Mouse (Mus musculus) CH12F3 (cell line): ENCODE results near the gene 4931414P19Rik.
"Not testable (repeated sequence)": the region's sequence is repeated elsewhere in the genome, so short reads cannot be mapped to it uniquely, and the experiment has no call there.

Source experiments
- in situ Hi-C: fragments of 300-500 bp; cut with MboI; formaldehyde crosslinking; loops from 2 replicates; pipeline ENCODE4 v1.14.3; 2020; ENCODE audit warnings: low sequenced_read_pairs

Gene 4931414P19Rik

DNA sequence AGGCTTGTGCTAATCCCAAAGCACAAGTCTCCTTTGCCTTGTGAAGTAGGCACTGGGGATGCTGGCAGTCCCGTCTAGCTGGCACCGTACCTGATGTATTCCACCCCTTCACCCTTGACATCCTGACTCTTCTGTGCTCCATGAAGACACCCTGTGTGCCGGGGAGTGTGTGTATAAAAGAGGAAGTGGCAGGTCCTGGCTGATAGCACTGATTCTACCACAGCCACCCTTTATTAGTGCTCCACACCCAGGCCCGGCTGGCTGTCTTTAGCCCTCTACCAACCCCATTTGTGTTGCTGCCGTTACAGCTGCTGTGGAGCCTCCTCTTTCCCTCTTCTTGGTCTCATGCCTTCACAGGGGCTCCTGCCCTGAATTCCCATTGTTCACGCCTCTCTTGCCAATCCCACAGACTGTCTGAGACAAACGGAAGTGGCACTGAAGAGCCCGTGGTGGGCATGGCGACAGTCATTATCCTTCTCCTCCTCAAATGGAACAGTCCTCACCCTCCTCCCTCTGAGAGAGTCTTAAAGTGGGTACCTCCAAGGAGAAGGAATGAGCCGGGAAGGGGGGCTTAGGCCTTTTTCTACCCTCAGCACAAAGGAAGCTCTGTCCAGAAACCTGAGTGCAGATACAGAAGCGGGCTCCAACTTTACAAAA is 24.9 kb upstream of the 4931414P19Rik start:
- in situ Hi-C loops, result loop anchor here (25.0 kb wide), 2 partner anchors 393 to 568 kb away; no protein-coding TSS in a partner anchor

DNA sequence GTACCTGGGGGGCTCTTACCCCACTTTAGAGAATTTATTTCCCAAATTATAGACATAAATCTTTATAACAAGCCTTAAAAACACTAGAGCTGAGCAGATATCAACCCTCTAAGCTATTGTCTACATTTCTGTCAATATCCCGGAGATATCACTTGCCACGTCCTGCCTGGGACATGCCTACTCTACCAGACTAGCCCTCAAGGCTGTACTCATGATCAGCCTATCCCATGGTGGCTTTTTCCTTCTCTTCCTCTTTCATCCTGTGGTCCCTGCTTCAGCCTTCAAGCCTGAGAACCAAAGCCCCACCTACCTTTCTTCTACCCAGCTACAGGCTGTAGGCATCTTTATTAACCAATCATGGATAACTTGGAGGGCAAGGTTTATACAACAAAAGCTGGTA is 24.0 kb upstream of the 4931414P19Rik start:
- in situ Hi-C loops, result loop anchor here (25.0 kb wide), 2 partner anchors 392 to 567 kb away; no protein-coding TSS in a partner anchor

DNA sequence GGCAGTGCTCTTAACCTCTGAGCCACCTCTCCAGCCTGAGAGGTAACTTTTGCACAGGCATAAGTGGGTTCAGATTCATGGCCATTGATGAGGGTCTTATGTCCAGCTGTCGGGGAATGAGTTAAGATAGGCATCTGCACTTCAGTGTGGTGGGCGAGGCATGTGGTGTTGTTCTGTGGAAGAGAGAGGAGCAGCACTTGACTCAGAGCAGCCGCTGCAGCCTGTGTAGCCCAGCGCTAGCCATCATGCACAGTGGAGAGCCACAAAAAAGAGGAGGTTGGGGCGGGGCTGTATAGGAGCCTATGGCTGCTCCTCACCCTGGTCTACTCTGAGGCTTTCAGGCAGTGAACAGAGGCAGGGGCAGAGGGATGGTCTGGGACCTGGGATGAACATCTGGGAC is 22.3 kb upstream of the 4931414P19Rik start:
- in situ Hi-C loops, result loop anchor here (25.0 kb wide), 2 partner anchors 391 to 566 kb away; no protein-coding TSS in a partner anchor

DNA sequence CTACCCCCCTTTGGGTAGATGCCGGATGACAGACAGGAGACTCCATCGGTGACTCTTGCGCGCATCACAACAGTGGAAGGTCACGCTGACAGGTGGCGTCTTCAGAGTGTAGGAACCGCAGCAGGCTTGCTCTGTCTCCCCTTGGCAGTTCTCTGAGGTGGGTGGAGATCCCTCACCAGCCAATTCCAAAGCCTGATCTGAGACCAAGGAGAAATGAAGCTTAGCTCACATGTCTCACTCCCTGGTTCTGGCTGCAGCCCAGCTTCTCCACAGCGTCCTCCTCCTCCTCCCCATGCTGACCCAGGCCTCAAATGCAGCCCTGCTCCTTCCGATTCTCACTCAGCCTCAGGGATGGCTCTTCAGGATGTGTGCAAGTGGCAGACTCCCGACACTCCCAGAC is 19.2 kb upstream of the 4931414P19Rik start:
- in situ Hi-C loops, result loop anchor here (25.0 kb wide), 2 partner anchors 388 to 563 kb away; no protein-coding TSS in a partner anchor

DNA sequence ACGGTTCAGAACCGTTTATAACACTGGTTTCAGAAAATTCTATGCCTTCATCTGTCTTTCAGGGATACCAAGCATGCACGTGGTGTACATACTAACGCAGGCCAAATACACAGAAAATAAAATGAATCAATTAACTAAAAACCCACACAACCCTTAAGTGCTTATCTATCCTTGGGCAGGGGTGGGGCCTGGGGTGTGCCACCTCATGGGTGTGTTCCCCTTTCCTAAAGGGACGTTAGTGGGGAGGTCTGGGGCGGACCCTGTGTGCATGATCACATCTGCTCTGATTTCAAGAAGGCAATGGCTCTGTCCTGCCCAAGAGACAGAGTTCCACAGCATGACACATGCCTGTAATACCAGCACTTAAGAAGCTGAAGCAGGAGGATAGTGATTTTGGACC is 17.5 kb upstream of the 4931414P19Rik start:
- in situ Hi-C loops, result no loop called here

DNA sequence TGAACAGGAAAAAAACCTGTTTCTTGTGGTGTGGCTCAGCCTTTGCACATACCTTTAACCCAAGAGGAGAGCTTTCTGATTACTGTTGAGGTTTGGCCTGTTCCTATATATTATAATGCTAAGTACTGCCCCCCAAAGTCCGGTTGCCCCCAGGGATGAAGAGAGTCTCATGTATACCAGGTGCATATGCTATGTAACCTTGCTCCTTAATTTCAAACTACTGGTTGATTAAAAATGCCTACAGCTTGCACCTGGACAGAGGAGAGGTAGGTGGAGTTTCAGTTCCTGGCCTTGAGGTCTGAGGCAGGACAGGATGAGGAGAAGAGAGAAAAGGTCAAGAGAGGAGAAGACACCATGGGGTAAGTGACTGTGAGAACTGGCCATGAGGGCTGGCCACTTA is 15.3 kb upstream of the 4931414P19Rik start, which contains the start of gene Psmb11:
Gene Psmb11, plus strand, starts transcription at position 301 of the 400 bp plus-strand sequence.
- in situ Hi-C loops, result no loop called here

DNA sequence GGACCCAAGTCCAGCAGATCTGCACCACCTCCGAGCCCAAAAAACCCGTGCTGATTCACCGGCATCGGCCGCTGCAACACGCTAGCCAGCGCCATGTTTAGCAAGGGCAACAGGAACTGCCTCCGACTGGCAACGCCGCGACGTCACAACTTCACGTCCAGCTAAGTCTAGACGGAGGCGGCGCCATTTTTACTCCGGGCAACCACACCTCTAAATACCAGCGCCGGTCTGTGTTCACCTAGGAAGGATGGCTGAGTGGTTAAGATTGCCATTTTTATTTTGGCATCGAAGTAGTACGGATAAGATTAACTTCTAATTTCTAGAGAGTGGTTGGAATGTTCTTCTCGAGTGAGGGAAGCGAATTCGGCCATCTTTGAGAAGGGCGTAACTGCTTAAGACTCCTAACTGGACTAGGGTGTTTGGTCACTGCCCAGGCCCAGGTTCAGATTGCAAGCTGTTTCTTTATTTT is 12.1 kb upstream of the 4931414P19Rik start, which contains the start of gene Psmb5:
Gene Psmb5, minus strand, starts transcription at position 126 of the 469 bp plus-strand sequence.
- in situ Hi-C loops, result no loop called here

DNA sequence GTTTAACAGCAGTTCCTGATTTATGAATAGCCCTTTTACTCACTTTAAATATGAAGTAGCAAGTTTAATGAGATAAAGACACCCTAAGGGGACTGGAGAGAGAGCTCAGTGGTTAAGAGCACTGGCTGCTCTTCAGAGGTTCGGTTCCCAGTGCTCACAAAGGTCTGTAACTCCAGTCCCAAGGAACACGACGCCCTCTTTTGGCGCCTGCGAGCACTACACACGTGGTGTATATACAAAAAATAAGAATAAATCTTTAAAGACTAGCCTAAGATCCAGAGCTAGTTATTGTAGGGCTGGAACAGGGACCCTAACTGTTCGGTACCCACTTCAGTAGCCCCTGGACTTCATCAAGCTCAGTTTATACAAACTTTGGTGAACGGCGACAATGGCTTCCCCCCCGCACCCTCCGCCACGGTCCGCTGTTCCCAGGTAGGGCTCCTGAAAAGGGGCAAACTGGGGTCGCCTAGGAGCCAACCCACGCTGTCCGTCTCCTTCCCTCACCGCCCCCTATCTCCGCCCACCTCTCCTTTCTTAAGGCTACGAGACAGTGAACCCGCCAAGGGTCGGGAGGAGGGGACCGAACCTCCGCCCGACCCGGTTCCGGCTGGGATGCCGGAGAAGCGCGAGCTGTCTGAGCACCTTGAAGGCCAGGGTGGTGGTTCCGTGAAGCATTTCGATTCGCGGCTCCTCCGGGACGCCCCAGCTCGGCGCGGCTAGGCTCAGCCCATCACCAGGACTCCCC is 11.5 kb upstream of the 4931414P19Rik start:
- in situ Hi-C loops, result no loop called here

DNA sequence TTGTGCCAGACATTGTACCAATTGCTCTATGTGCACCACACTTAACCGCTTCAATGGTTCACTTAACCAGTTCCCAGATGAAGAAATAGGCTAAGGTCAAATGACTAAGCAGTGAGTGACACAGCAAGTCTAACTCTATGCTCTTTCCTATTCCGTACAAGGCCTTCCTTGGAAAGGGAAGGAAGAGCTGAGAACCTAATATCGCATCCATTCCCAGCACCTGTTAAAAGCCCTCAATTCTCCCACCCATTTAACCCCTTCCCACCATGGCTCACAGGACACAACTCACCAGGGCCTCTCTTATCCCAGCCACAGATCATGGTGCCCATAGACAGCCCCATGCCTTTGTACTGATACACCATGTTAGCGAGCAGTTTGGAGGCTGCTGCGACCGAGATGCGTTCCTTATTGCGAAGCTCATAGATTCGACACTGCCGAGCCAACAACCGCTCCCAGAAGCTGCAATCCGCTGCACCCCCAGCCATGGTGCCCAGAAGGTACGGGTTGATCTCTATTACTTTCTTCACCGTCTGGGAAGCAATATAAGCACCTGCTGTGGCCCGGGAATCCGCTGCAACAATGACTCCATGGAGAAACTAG is 10.5 kb upstream of the 4931414P19Rik start:
- in situ Hi-C loops, result no loop called here

DNA sequence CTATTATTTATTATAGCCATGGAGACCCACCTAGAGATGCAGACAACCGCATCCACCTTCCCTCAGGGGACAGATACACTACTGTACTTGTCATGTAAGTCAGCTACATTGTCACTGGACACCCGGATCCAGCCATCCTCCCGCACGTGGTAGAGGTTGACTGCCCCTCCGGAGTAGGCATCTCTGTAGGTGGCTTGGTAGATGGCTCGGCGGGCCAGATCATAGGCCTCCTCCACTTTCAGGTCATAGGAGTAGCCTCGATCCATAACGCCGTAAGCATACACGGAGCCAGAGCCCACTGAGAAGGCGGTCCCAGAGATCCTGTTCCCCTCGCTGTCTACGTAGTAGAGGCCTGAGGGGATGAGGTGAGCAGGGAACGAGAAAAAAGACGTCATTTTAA is 8.3 kb upstream of the 4931414P19Rik start:
- in situ Hi-C loops, result not testable (repeated sequence)

DNA sequence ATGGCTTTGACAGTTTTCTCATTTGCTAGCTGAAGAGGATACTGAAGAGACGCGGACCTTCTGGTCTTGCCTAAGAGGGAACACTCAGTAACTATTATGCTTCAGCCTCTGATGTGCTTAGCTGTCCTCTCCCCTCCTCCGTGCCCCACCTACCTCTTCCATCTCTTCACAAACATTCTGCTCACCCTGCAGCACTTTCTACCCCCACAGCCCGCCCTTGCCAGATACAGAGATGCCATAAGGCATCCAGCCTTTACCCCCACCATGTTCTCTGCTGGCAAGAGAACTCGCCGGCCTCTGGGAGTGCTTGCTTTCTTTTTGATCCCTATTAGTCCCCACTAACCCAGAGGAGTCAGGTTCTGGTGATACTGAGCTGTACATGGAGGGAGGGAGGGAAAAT is 4.9 kb upstream of the 4931414P19Rik start:
- in situ Hi-C loops, result no loop called here

DNA sequence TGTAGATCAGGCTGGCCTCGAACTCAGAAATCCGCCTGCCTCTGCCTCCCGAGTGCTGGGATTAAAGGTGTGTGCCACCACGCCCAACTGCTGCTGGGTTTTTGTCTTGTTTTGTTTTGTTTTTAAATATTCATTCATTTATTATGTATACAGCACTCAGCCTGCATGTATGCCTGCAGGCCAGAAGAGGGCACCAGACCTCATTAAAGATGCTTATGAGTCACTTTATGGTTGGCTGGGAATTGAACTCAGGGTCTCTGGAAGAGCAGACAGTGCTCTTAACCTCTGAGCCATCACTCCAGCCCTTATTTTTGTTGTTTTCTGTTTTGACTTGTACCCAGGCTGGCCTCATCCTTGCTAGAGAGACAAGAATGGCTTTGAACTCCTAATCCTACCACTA is 4.2 kb upstream of the 4931414P19Rik start:
- in situ Hi-C loops, result no loop called here

DNA sequence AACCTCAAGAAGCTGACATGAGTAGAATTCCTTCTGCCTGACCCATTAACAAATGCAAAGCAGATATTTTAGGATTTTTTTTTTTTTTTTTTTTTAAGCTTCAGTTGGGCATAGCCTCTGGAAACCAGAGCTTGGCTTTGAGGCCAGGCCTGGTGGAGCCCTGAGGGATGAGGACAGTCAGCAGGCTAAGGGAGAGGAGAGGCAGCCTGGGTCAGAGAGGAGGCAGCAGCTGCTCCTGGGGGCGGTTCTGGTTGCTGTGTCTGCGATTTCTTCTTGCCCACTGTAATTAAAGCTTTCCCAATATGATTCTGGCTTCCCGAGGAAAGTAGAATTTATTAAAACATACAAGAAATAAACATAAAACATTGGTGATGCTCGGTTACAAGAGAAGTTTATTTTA is 3.5 kb upstream of the 4931414P19Rik start:
- in situ Hi-C loops, result no loop called here

DNA sequence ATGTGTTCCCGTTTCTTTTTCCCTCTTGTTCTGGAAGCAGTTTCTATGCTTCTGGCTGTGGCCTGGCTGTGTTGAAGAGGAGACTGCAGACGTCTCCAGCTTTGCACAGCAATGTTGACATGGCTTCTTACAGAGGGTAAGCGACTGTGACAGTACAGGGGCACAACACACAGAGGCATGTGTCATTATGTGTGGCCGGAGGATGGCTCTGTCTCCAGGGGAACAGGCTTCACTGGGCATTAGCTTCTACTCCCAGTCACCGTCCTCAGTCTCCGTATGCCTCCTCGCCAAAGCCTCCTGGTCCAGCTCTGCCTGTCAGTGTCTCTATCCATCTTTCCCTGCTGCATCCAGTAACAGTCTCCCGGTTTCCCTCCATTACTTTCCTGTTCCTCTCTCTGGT is 1.4 kb upstream of the 4931414P19Rik start:
- in situ Hi-C loops, result no loop called here

DNA sequence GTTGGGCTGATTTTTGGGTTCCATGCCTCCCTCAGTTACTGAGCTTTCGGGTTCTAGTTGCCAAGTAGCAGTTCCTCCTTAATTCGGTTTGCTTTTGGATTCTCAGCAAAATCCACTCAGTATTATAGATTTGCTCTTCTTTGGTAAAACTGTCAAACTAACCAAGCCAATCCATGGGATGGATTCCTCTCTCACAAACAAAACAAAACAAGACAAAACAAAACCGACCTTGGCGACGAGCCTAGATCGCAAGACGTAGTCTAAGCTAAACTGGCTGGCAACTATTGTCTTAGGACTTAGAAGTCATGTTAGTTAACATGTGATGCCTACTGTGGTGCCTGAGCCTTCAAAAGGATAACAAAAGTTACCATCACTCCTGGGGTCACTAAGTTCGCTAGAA is 2.1 kb downstream of the 4931414P19Rik start:
- in situ Hi-C loops, result no loop called here

DNA sequence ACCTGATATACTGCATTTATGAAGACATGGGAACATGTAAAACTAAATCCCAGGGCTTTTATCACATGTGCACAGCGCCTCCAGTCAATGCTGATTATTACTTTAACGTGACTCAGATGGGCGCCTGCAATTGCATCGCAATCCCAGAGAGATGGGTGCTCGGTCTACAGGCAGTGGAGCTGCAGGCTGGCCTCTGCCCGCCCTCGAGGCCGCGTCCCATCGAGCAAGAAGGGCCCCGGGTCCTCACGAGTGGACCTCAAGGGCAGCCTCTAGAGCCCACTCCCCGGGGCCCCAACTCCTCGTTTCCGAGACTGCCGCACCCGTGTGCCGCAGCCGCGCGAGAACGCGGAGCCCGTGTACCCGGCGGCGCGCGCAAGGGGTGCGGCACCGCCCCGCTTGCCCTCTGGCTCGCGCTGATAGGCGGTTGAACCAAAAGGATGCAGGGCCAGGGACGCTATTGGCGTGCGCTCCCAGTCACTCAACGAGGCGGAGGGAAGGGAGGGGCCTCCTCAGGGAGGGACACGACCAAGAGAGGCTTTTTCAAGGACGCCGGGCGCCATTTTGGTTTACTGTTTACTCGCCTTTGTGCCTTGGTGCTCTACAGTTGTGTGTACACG is 2.6 kb downstream of the 4931414P19Rik start:
- in situ Hi-C loops, result no loop called here

DNA sequence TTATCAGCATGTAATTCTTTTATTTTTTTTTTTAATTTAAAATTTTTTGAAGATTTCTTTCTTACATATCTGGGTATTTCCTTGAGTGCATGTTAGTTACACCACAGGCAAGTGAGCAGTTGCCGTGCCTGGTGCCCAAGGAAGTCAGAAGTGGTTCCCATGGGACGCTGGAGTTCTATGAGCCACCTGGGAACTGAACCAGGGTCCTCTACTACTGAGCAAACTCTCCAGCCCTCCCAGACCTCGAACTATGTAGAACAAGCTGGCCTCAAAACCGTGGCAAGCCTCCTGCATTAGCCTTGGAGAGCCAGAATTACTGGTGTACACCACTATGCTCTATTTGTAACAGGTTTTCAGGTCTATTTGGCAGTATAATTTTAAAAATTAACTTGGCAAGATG is 3.2 kb downstream of the 4931414P19Rik start:
- in situ Hi-C loops, result no loop called here

DNA sequence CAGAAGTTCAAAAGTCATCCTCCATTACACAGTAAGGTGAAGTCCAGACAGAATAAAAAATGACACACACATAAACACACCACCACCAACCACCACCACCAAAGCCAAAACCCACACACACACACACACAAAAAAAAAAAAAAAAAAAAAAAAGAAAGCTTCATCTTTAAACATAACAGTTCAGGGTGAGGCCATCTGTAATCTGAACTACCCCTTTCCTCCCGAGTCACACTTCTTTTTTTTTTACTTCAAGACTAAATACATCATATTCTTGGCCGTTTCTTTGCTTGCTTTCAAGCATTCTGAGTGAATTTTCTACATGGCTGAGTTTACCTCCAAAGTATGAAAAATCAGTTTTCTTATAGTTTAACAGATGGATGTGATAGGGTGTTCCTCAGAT is 4.2 kb downstream of the 4931414P19Rik start:
- in situ Hi-C loops, result no loop called here

DNA sequence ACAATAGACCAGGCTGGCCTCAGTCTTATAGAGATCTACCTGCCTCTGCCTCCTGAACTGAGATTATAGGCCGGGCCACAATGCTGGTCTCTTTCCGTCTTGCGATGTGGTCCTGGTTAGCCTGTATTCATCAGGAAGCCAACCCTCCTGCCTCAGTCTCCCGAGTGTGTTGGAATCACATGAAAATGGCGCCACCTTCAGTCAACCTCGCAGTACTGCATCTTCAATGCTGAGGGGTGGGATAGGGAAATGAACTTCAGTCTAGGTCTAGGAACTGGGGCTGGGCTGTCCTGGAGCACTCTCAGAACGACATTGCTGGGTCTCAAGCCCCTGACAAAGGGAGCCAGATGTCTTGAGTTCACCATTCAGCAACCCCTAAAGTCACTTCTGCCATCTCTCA is 8.7 kb downstream of the 4931414P19Rik start:
- in situ Hi-C loops, result no loop called here

DNA sequence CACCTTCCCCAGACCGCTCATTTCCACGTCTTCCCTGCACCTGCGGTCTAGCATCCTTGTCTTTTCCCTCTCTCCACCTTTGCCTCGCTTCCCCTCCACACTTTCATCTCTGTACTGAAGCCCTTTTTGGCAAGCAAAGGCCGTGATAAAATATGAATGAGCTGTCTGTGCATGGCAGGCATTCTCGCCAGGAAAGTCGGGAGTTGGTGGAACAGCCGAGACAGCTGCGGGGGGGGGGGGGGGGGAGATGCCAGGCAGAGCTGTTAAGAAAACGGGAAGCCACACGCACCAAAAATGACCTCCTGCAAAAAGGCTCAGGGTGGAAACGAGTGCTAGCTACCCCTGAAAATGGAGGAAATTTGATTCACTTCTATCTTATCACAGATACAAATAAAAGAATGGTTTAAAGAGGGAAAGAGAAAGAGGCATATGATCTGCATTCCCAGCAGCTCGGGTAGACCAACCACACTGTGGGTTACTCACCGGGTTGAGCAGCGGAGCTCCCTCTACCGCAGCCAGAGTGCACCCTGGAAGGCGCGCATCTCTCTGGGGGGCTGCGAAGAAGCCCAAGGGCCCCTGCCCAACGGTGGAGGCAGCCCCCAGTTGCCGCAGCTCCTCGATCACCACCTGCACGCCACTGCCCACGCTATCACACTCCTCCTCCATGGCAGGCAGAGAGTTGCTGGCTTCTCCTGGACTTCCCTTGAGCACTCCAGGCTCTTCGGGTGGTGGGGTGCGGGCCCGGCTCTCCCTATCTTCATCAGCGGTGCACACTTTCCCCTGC is 11.0 kb downstream of the 4931414P19Rik start:
- in situ Hi-C loops, result no loop called here
